Mouse (Mus musculus): ENCODE measurements around the gene Sh3bp5. TPM values are rescaled to one million over a fixed set of nuclear protein-coding genes. Genes with fewer than 3 reads are reported as not detected.

Gene Sh3bp5
- polyA plus RNA-seq, 1 experiment from 2014 or later: 11.3 TPM

- no peak for TF ChIP-seq CTCF (IDR thresholded peaks at IDR 0.05)
- ChIA-PET POLR2A (interaction anchor here (1.4 kb wide), 1 partner anchor 50 kb away, joined by 4 read pairs; the partner anchor contains the start of gene Sh3bp5), CTCF (interaction anchor here (0.9 to 4.2 kb wide), 17 partner anchors 10 to 213 kb away, joined by 3 to 17 read pairs (median 4); partner anchors contain the start of gene Sh3bp5)
- DNase-seq (ENCODE audit: low read depth, low spot score) (no peak), ATAC-seq (peak; percentile 78)
- in situ Hi-C loops (cut with MboI; ENCODE audit: low pct_unique_long_range_greater_than_20kb): loop anchor here (5.0 kb wide), 2 partner anchors 51 to 76 kb away; partner anchors contain the start of gene Sh3bp5
- no peaks in the 10 kb centered on the region for H3K27me3 ChIP-seq
Measured at GRCm38 (mm10) chr14:31385977-31386697, 49.7 kb downstream of the Sh3bp5 start.

DNA sequence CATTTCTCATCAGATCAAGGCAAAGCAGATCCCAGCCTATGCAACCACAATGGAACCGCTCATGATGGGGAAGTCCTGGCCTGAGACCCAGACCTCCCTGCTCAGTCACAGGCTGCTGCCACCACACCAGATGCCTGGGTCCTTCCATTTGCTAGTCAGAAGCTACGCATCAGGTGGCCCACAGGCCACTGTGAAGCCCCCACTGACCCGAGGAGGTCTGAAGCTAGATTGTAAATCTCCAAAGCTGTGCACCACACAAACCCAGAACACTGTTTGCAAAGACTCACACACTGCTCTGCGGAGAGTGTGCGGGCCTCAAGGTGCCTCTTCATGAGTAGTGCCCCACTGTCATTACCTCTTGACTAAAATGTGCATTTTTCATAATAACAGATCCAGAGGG, 50.5 kb downstream of the Sh3bp5 start:
- in situ Hi-C loops (cut with MboI; ENCODE audit: low pct_unique_long_range_greater_than_20kb): loop anchor here (5.0 kb wide), 2 partner anchors 52 to 77 kb away; partner anchors contain the start of gene Sh3bp5
- DNase-seq (ENCODE audit: low read depth, low spot score) (no peak), ATAC-seq (peak; percentile 35)
- no peaks in the 10 kb centered on the region for H3K27me3 ChIP-seq
- TF ChIP-seq CTCF (IDR thresholded peaks at IDR 0.05): no peak
- ChIA-PET CTCF (interaction anchor here (1.0 to 4.2 kb wide), 16 partner anchors 16 to 214 kb away, joined by 3 to 17 read pairs (median 4); partner anchors contain the start of gene Sh3bp5), POLR2A (interaction anchor here (1.4 kb wide), 1 partner anchor 50 kb away, joined by 4 read pairs; the partner anchor contains the start of gene Sh3bp5)

DNA sequence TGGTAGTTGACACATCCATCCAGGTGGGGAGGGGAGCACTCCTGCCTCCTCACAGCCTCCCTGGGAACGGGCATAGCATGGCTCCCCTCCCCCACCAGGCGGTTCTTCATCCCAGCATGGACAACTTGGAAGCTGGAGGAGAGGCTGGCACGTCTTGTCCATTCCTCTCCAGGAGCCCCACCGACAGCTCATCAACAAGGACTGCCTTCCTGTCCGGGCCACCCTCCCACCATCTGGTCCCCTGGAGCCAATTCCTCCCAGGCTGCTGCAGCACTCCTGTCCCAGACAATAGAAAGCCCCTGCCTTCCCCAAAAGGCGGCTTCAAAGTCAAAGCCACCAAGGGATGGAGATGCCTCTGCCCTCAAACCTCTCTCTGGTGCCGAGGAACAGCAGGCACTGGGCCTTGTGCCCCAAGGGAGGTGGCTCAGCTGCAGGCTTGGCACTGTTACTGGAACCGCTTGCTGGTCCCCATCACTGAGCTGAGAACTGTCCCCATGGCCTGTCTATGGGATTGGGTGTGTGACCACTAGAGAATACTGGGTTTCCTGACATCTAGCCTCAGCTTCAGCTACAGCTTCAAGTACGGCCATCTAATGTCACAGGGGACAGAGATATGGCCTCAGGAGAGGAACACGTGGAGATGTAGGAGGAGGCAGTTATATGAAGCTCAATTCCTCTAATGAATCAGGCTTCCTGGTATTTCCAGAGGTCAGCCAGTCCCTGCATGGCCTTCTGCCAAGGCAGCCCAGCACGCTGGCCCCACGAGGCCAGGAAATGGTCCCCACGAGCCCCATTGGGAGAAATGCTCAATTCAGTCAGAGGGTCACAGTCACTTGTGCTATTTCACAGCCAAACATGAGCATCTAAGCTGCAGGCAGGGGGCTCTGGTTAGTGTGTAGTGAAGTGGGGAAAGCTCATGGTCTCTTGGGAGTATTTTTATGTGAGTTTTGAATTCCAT, 51.2 kb downstream of the Sh3bp5 start:
- in situ Hi-C loops (cut with MboI; ENCODE audit: low pct_unique_long_range_greater_than_20kb): loop anchor here (5.0 kb wide), 2 partner anchors 53 to 78 kb away; partner anchors contain the start of gene Sh3bp5
- DNase-seq (ENCODE audit: low read depth, low spot score) (no peak), ATAC-seq (no peak)
- TF ChIP-seq CTCF (IDR thresholded peaks at IDR 0.05): no peak
- POLR2A ChIA-PET: interaction anchor here (1.2 kb wide), 1 partner anchor 16 kb away, joined by 3 read pairs; no protein-coding TSS in a partner anchor
- CTCF ChIA-PET: interaction anchor here (1.0 to 4.2 kb wide), 13 partner anchors 14 to 215 kb away, joined by 3 to 17 read pairs (median 4); partner anchors contain the start of gene Sh3bp5
- H3K27me3 ChIP-seq: no peaks in the 10 kb centered on the region

DNA sequence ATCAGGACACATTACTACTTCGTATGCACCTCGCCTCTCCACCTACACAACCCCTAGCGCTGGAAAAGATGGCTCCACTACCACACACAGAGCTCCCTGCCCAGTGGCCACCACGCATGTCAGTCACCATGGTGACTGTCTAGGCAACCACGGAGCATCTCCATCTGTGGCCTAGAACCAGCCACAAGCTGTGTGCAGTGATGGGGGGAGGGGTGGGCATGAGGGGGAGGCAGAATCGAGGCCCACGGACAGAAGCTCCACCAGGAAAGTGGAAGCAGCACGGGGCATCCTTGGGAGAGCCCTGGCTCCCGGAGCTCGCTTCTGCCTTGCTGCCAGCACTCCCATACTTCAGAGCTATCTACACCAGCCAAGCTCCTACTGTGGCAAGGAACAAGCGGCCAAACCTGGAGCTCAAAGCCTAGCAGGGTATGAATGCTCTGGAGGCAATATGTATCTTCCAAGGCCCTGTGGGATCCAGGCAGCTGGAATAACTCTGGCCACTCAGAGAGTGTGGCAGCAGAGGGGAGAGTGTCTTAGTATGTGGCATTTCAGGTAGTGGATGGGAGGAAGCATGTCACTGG, 52.3 kb downstream of the Sh3bp5 start:
- POLR2A ChIA-PET: interaction anchor here (1.1 kb wide), 1 partner anchor 13 kb away, joined by 4 read pairs; no protein-coding TSS in a partner anchor
- CTCF ChIA-PET: interaction anchor here (1.4 to 4.2 kb wide), 4 partner anchors 15 to 89 kb away, joined by 4 to 17 read pairs (median 5); partner anchors contain the start of gene Sh3bp5
- in situ Hi-C loops (cut with MboI; ENCODE audit: low pct_unique_long_range_greater_than_20kb): no loop called here
- no peak for TF ChIP-seq CTCF (IDR thresholded peaks at IDR 0.05)
- H3K27me3 ChIP-seq: no peaks in the 10 kb centered on the region
- ATAC-seq (no peak), DNase-seq (ENCODE audit: low read depth, low spot score) (no peak)

GRCm38 (mm10) chr14:31382276-31382675, 53.6 kb downstream of the Sh3bp5 start:
- in situ Hi-C loops (cut with MboI; ENCODE audit: low pct_unique_long_range_greater_than_20kb): no loop called here
- ChIA-PET CTCF (interaction anchor here (1.0 to 4.2 kb wide), 3 partner anchors 14 to 81 kb away, joined by 3 to 17 read pairs (median 3); no protein-coding TSS in a partner anchor), POLR2A (no interaction called here)
- DNase-seq (ENCODE audit: low read depth, low spot score) (no peak), ATAC-seq (no peak)
- H3K27me3 ChIP-seq: no peaks in the 10 kb centered on the region
- no peak for TF ChIP-seq CTCF (IDR thresholded peaks at IDR 0.05)

GRCm38 (mm10) chr14:31376331-31376730, 59.5 kb downstream of the Sh3bp5 start:
- ATAC-seq: no peak

GRCm38 (mm10) chr14:31374390-31374789, 61.5 kb downstream of the Sh3bp5 start:
- H3K27me3 ChIP-seq: no peaks in the 10 kb centered on the region
- in situ Hi-C loops (cut with MboI; ENCODE audit: low pct_unique_long_range_greater_than_20kb): no loop called here
- no peak for TF ChIP-seq CTCF (IDR thresholded peaks at IDR 0.05)
- ChIA-PET POLR2A (interaction anchor here (0.7 kb wide), 1 partner anchor 354 kb away, joined by 3 read pairs; no protein-coding TSS in a partner anchor), CTCF (interaction anchor here (1.9 kb wide), 2 partner anchors 8 to 86 kb away, joined by 4 read pairs; no protein-coding TSS in a partner anchor)
- ATAC-seq (no peak), DNase-seq (ENCODE audit: low read depth, low spot score) (no peak)

More at GRCm38 (mm10) chr14:31376331-31376730, 59.5 kb downstream of the Sh3bp5 start:
- in situ Hi-C loops (cut with MboI; ENCODE audit: low pct_unique_long_range_greater_than_20kb): no loop called here
- ChIA-PET POLR2A (interaction anchor here (0.7 kb wide), 1 partner anchor 86 kb away, joined by 3 read pairs; no protein-coding TSS in a partner anchor), CTCF (interaction anchor here (1.0 kb wide), 1 partner anchor 96 kb away, joined by 3 read pairs; no protein-coding TSS in a partner anchor)
- no peak for TF ChIP-seq CTCF (IDR thresholded peaks at IDR 0.05)
- DNase-seq (ENCODE audit: low read depth, low spot score): no peak
- no peaks in the 10 kb centered on the region for H3K27me3 ChIP-seq

GRCm38 (mm10) chr14:31369377-31369776, 66.5 kb downstream of the Sh3bp5 start:
- H3K27me3 ChIP-seq: no peaks in the 10 kb centered on the region
- ChIA-PET CTCF (interaction anchor here (1.1 to 2.3 kb wide), 3 partner anchors 16 to 103 kb away, joined by 3 to 9 read pairs (median 5); no protein-coding TSS in a partner anchor), POLR2A (interaction anchor here (0.5 to 1.3 kb wide), 2 partner anchors 15 to 118 kb away, joined by 3 to 6 read pairs; no protein-coding TSS in a partner anchor)
- TF ChIP-seq CTCF (IDR thresholded peaks at IDR 0.05): no peak
- DNase-seq (ENCODE audit: low read depth, low spot score): no peak
- no peak for ATAC-seq
- in situ Hi-C loops (cut with MboI; ENCODE audit: low pct_unique_long_range_greater_than_20kb): no loop called here

GRCm38 (mm10) chr14:31367951-31368350, 67.9 kb downstream of the Sh3bp5 start:
- H3K27me3 ChIP-seq: no peaks in the 10 kb centered on the region
- CTCF ChIA-PET: interaction anchor here (1.2 to 2.3 kb wide), 4 partner anchors 10 to 105 kb away, joined by 3 to 9 read pairs (median 3); partner anchors contain the start of gene Sh3bp5
- ATAC-seq (no peak), DNase-seq (ENCODE audit: low read depth, low spot score) (no peak)
- no peak for TF ChIP-seq CTCF (IDR thresholded peaks at IDR 0.05)
- POLR2A ChIA-PET: no interaction called here
- in situ Hi-C loops (cut with MboI; ENCODE audit: low pct_unique_long_range_greater_than_20kb): no loop called here
